Mouse (Mus musculus) midbrain, embryonic 12.5 days (tissue): Measurements from ENCODE around the gene Zfp692. TPM values are rescaled to one million over a fixed set of nuclear protein-coding genes. Genes with fewer than 3 reads are reported as not detected.
"Not testable (repeated sequence)": the region's sequence is repeated elsewhere in the genome, so short reads cannot be mapped to it uniquely, and the experiment has no call there.

ENCODE experiments used
- ATAC-seq: fragments of 200-750 bp; cut with Nextera tagmentation; 2 replicates; pipeline ENCODE4 v1.8.0; 2017; ENCODE audit warnings: low read depth, moderate TSS enrichment, moderate library complexity; ENCODE audit not compliant: low FRiP score
- H3K27ac ChIP-seq: fragments of 300-500 bp; sonication (generic); replicated peaks from 2 replicates; pipeline ENCODE4 v1.5.1; 2016; ENCODE audit warnings: mild to moderate bottlenecking
- H3K27me3 ChIP-seq: fragments of 300-500 bp; sonication (generic); 2 replicates; pipeline ENCODE4 v1.6.1; 2016; ENCODE audit warnings: mild to moderate bottlenecking
- H3K36me3 ChIP-seq: fragments of 300-500 bp; sonication (generic); 2 replicates; pipeline ENCODE4 v1.6.1; 2016
- H3K4me1 ChIP-seq: fragments of 300-500 bp; sonication (generic); 2 replicates; pipeline ENCODE4 v1.6.1; 2016
- H3K4me2 ChIP-seq: fragments of 300-500 bp; sonication (generic); replicated peaks from 2 replicates; pipeline ENCODE4 v1.6.1; 2016; ENCODE audit warnings: mild to moderate bottlenecking, moderate library complexity
- H3K4me3 ChIP-seq: fragments of 300-500 bp; sonication (generic); 2 replicates; pipeline ENCODE4 v1.5.1; 2016; ENCODE audit warnings: mild to moderate bottlenecking
- H3K9ac ChIP-seq: fragments of 300-500 bp; sonication (generic); replicated peaks from 2 replicates; pipeline ENCODE4 v1.6.1; 2016; ENCODE audit warnings: mild to moderate bottlenecking, moderate library complexity
- H3K9me3 ChIP-seq: fragments of 300-500 bp; sonication (generic); 2 replicates; pipeline ENCODE4 v1.6.1; 2016; ENCODE audit warnings: mild to moderate bottlenecking
- WGBS: fragments of 180-500 bp; shearing (Covaris S2); methylation state at CpG from one replicate; pipeline ENCODE4 v1.1.7; 2016; 5-methylcytosine and 5-hydroxymethylcytosine counted together
- polyA plus RNA-seq: library from polyadenylated mRNA; unstranded; fragments of >200 nt; fragmentation: Nextera tagmentation; extraction: Ambion mirVana; gene quantifications from 2 replicates; pipeline ENCODE4 v1.2.1, GENCODE M21; 2016

The Zfp692 gene
- polyA plus RNA-seq, 1 experiment from 2014 or later, result 26.4 TPM

DNA sequence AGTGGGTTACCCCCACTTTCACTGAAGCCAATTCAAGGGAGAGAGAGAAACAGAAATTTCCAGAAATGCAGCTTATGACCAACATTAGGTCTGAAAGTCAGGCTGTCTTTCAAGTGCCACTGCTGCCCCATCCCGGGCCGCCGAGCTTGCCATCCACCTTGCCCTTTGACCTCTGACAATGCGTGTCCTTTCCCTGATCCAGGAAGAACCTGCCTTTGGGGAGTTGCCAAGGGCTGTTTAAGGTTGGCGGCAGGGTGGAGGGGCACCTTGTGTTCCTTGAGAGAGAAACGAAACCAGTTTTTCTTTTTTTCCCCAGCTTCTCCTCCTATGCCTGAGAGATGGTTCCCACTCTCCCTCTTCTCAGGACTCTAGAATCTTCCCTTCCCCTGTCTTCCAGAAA is 55.7 kb downstream of the Zfp692 start:
- H3K9me3 ChIP-seq, H3K9ac ChIP-seq, H3K4me2 ChIP-seq, H3K27ac ChIP-seq, H3K36me3 ChIP-seq, ATAC-seq, H3K4me1 ChIP-seq, H3K27me3 ChIP-seq, H3K4me3 ChIP-seq: not testable (repeated sequence)
- no CpG with 5 or more reads among the region's 6 CpGs for WGBS

Other genes starting within 250 kb of the Zfp692 start
- not detected in 2 replicates for gene Gm12248, start 213.9 kb upstream of the Zfp692 start, polyA plus RNA-seq
- 111 and 112 TPM in 2 replicates for gene Cnot8, start 202.9 kb upstream of the Zfp692 start, polyA plus RNA-seq
- gene Gemin5, start 138.5 kb upstream of the Zfp692 start, polyA plus RNA-seq, result 22.9 and 23.9 TPM in 2 replicates
- gene Mrpl22, start 135.4 kb upstream of the Zfp692 start, polyA plus RNA-seq, result 105 and 106 TPM in 2 replicates
- gene Igtp, start 107.5 kb upstream of the Zfp692 start, polyA plus RNA-seq, result 1.8 and 1.9 TPM in 2 replicates
- 0.55 and 0.97 TPM in 2 replicates for gene Irgm2, start 107.5 kb upstream of the Zfp692 start, polyA plus RNA-seq
- 0.14 TPM in 1 of 2 replicates, not detected in the other for gene 4930438A08Rik, start 32.3 kb upstream of the Zfp692 start, polyA plus RNA-seq
- 33.9 and 35.9 TPM in 2 replicates for gene Zfp672, start 23.3 kb downstream of the Zfp692 start, polyA plus RNA-seq
- gene Sh3bp5l, start 23.7 kb downstream of the Zfp692 start, polyA plus RNA-seq, result 50.6 and 51.0 TPM in 2 replicates
- not detected in 2 replicates for gene Lypd8, start 72.0 kb downstream of the Zfp692 start, polyA plus RNA-seq
- not detected in 2 replicates for gene 1810065E05Rik, start 114.0 kb downstream of the Zfp692 start, polyA plus RNA-seq
- gene Gm12253, start 125.5 kb downstream of the Zfp692 start, polyA plus RNA-seq, result not detected in 2 replicates
- not detected in 2 replicates for gene Lypd9, start 145.9 kb downstream of the Zfp692 start, polyA plus RNA-seq
- not detected in 2 replicates for gene Olfr30, start 155.2 kb downstream of the Zfp692 start, polyA plus RNA-seq
- not detected in 2 replicates for gene Olfr332, start 185.5 kb downstream of the Zfp692 start, polyA plus RNA-seq
- gene Olfr331, start 195.5 kb downstream of the Zfp692 start, polyA plus RNA-seq, result not detected in 2 replicates
- gene Olfr330, start 227.8 kb downstream of the Zfp692 start, polyA plus RNA-seq, result not detected in 2 replicates
- gene Olfr329-ps, start 239.4 kb downstream of the Zfp692 start, polyA plus RNA-seq, result not detected in 2 replicates
- gene Olfr328, start 248.6 kb downstream of the Zfp692 start, polyA plus RNA-seq, result 0.08 and 0.14 TPM in 2 replicates